Mouse (Mus musculus): Measurements from ENCODE around the gene Hist2h2ac.
A peak's percentile ranks its signal among the peaks of the same experiment; 100 is the strongest.
"Not testable (repeated sequence)": the region's sequence is repeated elsewhere in the genome, so short reads cannot be mapped to it uniquely, and the experiment has no call there.

Hist2h2ac gene

DNA sequence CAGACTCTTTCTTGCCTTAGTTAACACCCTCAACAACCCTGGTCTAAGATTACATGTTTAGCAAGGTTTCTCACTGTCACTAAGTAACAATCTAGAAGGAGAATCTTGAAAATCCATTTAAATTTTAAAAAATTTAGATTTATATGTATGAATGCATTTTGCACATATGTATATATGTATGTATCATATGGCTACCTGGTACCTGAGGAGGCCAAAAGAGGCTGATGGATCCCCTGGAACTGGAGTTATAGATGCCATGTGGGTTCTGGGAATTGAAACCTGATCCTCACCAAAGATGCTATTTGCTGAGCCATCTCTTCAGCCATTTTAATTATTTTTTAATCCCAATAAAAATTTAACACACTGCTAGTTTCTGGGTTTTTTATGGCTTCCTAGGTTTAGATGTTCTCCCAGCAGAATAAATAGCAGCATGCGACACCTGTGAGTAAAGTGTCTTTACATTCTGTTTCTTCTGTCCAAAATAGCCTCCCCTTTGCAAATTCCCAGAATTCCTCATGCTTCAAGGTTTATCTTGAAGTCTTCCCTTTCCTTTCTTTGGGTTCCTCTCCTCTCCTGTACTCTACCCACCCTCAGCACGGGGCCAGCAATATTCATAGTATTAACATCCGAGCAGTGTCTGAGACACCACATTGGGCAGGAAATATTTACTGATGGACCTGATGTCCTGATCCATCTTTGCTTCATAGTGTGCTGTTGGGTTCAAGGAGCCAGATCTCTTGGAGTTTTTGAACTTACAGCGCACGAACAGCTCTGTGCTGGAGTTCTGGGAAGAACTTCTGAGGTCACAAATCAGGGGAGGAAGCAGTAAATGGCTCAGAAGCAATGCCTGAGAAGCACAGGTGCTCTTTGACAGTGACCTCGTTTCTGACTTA is 27.7 kb upstream of the Hist2h2ac start:
- no peak for DNase-seq

DNA sequence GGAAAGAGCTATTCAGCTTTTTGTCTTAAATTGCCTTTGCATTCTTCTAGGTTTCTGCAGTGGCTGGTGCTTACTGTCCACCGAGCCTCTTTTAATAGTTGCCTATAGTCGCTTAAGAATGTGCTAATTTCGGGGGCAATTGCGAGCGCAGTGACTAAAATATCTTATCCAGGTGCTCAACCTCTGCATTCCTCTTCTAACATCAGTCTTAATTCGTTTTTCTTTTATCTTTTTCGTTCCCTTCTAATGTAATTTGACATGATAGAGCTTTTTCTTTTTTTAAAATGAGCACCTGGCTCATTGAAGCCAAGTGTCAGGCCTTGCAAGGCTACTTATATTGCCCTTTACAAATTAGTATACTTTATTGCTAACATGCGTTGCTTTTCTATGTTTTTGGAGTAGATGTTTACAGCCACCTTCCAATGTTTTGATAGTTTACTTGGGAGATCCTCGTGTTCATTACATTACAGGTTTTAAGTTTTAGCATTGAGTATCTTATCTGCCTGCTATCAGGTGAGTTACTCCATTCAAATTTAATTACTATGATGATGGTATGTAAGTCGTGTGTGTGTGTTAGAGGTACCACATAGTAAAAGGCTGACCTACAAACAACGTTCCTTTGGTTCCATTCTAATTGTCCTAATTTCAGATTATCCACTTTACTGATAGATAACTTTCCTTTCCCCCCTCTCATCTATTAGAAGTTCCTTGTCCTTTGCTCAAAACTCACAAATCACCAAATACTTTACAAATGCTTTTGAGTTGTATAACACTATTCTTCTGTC is 26.9 kb upstream of the Hist2h2ac start:
- no peak for DNase-seq

DNA sequence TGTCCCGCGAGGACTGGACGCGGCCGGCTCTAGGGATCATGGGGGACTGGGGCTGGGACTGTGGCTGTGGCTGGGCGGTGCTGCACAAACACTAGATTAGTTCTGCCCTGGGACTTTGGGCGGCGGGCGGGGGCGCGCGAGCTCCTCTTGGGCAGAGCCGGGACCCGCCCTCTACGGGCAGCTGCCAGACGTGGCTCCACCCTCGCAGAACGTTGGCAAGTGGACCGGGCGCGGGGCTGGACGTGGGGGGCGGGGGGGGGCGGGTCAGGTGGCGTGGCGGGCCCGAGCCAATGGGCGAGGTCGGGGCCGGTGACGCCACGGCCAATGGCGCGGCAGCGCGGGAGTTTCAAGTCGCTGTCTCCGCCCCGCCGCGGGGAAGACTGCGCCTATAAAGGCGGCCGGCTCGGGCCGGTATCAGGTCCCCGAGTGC is 25.8 kb upstream of the Hist2h2ac start, which contains the start of gene Hist2h3c1:
Gene Hist2h3c1 (plus strand): TSS at position 259 of the 430 bp plus-strand sequence.
- DNase-seq = not testable (repeated sequence)

DNA sequence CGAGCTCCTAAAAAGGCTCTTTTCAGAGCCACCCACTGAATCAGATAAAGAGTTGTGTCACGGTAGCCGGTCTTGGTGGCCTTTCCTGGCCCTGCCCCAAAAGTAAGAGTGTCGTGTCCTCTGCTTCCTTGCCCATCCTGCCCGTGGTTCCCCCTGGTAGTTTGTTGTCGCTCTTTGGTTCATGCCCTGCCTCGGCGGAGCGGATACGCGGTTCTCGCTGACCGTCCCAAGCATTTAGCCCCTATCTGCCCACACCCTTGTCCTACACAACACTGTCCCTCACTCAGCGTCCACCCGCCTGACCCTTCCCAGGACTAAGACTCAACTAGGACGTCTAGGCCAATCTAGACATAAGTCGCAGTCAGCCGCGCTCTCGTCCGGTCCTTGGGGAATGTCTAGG is 25.3 kb upstream of the Hist2h2ac start:
- DNase-seq = not testable (repeated sequence)

DNA sequence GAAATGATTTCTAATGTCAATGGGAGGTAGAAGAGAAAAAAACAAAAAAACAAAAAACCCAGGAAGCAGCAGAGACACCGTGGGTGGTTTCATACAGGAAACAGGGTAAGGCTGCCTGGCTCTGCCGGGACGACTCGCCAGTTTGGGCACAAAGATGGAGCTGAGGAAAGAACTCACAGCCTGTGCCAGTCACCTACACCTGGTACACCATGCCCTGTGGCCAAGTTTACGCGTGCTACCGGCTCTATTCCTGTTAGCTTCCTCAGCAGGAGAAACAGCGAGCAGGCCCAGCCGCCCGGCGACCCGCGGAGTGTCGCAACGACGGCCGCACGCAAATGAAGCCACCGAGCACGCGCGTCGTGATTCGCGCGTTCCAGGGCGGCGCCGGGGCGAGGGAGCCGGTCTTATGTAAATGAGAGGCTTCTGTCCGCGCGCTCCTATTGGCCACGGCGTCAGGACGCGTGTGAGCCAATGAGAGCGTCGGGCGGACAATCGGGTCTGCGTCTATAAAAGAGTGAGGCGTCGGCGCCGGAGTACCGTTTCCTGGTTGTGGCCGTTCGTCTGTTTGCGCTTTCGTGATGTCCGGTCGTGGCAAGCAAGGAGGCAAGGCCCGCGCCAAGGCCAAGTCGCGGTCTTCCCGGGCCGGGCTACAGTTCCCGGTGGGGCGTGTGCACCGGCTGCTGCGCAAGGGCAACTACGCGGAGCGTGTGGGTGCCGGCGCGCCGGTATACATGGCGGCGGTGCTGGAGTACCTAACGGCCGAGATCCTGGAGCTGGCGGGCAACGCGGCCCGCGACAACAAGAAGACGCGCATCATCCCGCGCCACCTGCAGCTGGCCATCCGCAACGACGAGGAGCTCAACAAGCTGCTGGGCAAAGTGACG is 24.6 kb upstream of the Hist2h2ac start, which contains the start of gene Hist2h2aa1:
Gene Hist2h2aa1 (plus strand): TSS at position 495 of the 884 bp plus-strand sequence.
- peak; percentile 86 for DNase-seq

DNA sequence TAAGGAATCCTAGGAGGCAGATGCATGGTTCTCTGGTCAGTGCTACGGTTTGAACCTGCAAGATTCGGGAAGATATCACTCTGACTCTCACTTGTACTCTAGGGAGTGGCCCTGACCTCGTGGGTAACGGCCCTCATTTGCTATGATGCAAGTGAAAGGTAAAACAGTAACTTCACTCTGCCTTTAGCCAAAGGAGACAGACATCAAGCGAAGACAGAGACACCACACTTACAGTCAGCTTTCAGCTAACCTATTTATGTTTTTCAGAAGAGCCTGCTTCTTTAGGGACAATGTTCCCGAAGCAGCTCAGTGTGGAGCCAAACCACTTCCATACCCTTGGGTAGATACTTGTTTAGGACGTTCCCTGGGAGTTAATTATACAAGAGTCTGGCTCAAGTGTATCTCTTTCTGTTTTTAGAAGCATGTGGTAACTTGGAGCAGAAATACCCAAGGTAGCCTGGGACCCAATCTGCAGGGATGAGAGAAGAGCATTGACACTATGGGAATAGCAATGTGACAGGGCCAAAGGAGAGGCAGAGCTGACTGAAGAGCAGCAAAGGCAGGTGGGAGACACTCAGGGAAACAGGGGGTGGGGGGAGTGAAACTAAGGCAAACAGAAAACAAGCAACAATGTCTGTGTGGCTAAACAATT is 23.4 kb upstream of the Hist2h2ac start:
- peak; percentile 40 to 50 for DNase-seq

DNA sequence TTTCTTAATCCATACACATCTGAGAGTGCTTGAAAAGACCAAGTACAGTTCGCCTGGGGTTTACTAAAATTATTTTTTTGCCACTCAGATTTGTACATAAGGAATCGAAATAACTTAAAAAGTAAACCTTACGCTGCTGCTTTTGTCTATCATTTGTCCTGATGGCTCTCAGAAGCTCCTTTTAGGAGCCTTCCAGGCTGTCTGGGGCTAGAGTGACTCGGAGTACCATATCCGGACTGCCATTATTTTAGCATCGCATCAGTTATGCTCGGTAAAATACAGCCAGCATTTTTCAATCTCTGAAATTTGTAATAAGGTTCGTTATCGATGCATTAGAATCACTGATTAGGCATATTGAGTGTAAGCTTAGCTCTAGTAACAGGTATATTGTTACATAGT is 20.1 kb upstream of the Hist2h2ac start:
- no peak for DNase-seq

DNA sequence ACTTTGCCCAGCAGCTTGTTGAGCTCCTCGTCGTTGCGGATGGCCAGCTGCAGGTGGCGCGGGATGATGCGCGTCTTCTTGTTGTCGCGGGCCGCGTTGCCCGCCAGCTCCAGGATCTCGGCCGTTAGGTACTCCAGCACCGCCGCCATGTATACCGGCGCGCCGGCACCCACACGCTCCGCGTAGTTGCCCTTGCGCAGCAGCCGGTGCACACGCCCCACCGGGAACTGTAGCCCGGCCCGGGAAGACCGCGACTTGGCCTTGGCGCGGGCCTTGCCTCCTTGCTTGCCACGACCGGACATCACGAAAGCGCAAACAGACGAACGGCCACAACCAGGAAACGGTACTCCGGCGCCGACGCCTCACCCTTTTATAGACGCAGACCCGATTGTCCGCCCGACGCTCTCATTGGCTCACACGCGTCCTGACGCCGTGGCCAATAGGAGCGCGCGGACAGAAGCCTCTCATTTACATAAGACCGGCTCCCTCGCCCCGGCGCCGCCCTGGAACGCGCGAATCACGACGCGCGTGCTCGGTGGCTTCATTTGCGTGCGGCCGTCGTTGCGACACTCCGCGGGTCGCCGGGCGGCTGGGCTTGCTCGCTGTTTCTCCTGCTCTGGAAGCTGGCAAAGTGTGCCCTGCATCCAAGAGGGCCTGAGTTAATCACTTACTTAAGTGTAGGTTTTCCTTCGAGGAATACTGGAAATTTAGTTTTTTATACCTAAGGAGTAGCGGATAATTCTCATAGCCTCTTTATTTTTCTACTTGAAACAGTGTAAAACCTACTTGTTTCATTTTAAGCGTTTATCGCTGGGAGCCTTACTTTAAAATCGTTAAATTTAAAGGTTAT is 19.5 kb upstream of the Hist2h2ac start, which contains the start of gene Hist2h2aa2:
Gene Hist2h2aa2 (minus strand): TSS at position 328 of the 850 bp plus-strand sequence.
- peak; percentile 94 to 97 for DNase-seq

DNA sequence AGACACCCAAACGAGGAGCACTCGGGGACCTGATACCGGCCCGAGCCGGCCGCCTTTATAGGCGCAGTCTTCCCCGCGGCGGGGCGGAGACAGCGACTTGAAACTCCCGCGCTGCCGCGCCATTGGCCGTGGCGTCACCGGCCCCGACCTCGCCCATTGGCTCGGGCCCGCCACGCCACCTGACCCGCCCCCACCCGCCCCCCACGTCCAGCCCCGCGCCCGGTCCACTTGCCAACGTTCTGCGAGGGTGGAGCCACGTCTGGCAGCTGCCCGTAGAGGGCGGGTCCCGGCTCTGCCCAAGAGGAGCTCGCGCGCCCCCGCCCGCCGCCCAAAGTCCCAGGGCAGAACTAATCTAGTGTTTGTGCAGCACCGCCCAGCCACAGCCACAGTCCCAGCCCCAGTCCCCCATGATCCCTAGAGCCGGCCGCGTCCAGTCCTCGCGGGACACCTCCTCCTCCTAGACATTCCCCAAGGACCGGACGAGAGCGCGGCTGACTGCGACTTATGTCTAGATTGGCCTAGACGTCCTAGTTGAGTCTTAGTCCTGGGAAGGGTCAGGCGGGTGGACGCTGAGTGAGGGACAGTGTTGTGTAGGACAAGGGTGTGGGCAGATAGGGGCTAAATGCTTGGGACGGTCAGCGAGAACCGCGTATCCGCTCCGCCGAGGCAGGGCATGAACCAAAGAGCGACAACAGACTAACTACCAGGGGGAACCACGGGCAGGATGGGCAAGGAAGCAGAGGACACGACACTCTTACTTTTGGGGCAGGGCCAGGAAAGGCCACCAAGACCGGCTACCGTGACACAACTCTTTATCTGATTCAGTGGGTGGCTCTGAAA is 18.5 kb upstream of the Hist2h2ac start, which contains the start of gene Hist2h3c2:
Gene Hist2h3c2 (minus strand): TSS at position 174 of the 840 bp plus-strand sequence.
- peak in 1 of 2 experiments; percentile 24 for DNase-seq

DNA sequence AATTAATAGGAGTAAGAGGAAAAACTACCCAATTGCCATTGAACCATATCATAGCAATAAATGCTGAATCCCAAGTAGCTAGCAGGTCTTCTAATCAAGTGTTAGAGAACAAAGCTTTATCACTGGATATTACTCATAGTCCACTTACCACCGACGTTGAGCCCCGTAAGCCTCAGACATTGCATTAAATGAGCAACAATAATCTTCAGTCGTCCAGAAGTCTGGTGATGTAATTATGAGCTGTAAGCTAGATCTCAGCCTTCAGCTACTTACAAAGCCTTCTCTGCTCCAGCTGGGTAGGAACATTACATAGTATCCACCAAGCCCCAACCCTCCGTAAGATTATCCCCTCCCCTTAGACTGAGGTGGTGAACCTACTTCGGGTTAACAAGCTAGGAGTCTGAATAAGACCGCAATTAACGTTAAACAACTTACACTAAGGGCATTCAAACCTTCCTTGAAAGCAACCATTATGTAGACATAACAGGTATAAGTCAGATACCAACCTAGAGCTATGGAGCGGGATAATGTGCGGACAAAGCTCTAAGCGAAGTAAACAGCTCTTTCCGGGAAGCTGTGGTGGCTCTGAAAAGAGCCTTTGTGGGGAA is 17.3 kb upstream of the Hist2h2ac start:
- DNase-seq = no peak

DNA sequence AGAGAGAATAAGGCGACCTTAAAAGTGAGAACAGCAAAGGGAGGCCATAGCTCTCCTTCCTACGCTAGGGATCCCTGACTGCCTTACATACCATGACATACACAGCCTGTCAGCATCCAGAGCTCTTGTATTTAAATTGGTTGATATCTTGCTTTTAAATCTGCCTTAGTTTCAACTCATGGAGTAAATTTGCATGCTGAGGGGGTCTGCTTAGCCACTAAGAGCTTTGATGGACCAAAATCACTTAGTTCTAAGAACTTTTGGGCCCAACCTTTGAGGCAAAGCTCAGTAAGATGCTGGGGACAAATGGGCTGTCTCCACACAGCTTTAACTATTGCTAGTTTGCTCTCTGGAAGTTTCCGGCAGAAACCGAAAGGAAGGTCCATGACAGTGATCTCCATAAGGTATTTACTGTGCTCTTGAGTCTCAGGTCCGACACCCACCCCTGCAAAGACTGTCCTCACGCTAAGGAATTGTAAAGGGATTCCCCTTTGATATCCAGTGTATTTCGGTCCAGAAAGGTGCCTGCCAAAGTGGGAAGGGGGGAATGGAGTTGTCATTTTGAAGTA is 16.7 kb upstream of the Hist2h2ac start:
- no peak for DNase-seq

DNA sequence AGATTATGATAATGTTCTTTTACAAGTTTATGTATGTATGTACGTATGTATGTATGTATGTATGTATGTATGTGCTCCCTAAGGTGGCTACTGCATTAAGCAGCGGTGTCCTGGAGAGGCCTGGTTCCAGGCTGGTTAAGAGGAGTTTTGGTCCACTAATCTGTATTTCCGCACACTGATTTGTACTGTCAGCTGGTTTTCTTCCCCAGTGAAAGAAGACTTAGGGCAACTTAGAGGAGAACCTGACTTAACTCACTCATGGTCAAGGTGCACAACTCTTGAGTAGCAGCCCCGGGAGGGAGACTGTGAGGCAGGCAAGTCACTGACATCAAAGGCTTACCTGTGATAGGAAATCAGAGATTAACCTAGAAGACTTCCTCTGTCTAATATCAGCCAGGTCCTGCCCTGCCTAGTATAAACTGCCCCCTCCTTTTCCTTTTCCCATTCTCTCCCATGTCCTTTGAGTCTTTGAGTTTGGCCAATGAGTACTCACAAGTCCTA is 16.2 kb upstream of the Hist2h2ac start:
- DNase-seq = no peak

DNA sequence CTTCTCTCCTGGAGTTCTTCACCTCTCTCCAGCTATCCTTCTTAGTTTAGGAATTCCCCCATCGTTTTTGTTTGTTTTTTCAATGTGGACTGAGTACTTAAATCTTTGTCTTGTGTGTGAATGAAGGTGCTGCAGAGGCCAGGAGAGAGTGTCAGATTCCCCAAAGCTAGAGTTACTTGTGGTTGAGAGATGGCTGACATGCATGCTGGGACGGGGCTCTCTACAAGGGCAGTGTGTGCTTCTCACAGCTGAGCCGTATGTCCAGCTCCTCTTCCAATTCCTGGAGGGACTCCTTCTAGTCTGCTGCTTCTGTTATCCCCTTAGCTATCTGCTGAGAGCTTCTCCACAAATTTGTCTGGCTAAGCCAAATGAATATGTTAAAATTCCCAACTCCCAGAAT is 15.2 kb upstream of the Hist2h2ac start:
- DNase-seq = no peak

DNA sequence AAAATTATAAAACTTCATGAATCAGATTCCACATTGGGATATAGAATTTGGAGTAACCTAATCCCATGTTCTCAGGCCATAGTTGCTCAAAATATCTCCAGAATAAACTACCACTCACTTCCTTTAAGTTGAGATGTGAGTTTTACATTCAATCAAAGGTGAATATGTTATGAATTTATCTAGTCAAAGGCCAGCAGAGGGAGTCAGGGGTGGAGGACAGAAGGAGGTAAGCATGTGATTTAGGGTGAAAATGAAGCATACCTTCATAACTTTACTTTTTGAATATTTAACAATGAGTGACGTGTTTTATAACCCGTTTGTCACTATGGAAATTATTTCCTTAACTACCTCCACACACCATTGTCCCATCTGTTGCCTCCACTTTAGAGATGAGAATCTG is 14.2 kb upstream of the Hist2h2ac start:
- no peak for DNase-seq

DNA sequence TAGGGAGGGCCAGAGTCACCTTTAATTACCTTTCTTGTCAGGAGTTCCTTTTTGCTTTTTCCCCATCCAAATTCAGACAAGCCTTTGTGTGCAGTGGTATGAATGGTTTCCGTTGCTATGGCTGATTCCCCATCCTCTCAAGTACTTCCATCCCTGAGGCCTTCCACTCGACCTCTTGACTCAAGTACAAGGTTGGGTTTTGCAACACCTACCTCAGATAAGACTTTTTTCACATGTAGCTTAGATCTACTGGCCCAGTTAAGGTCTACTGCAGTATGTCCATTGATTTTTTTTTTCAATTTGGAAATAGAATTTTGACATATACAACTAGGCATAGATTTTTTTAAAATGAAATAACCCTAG is 11.1 kb upstream of the Hist2h2ac start:
- DNase-seq = no peak

DNA sequence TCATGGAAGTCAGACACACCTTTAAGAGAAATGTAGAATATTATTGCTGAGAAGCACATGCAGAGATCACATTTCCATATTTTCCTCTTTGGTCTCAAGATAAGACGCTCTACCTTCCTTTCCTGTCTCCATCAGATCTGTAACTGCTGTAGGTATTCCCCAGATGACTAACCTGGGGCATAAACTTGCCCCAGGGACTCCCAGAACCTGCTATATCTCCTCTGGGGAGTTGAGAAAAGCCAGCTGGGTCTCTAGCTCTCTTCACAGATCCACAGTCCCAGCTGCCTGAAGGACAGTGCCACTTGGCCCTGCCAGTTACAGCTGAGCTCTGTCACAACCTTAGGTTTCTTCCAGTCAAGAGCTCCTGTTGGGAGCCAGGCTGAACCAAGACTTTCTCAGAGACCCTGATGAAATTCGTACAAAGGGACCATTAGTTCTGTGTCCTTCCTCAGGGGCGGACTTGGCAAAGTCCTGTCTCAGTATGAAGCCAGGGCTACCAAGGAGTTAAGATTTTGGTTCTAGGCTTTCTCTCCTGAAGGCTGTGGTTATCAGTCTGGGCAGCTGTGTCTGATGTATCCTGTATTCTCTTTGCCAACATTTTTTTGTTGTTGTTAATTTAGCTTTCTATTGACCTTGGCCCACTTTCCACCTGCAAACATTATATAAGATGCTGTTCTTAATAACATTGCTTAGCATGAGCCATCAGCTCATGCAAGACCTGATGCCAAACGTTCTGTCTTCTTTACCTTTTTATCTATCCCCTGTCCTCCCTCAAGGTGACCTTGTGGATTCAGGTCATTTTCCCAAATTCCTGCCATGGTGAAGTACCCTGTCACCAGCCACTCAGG is 10.5 kb upstream of the Hist2h2ac start:
- no peak for DNase-seq

DNA sequence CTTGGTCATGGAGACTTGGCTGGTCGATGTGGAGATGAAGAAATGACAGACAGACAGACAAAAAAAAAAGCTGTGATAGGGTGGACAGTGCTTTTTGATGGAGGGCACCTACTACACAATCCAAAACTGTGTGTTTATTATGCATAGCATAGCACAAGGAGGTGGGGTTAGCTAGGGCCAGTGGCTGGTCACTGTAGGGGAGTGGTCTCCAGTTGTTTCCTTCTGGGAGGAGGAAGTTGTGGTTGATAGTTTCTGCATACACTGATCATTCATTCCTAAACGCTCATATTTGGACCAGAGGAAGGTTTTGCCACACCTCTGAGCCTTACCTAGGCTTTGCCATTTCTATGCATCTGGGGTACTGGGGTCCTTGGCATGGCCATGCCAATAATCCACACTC is 9.7 kb upstream of the Hist2h2ac start:
- DNase-seq = no peak

DNA sequence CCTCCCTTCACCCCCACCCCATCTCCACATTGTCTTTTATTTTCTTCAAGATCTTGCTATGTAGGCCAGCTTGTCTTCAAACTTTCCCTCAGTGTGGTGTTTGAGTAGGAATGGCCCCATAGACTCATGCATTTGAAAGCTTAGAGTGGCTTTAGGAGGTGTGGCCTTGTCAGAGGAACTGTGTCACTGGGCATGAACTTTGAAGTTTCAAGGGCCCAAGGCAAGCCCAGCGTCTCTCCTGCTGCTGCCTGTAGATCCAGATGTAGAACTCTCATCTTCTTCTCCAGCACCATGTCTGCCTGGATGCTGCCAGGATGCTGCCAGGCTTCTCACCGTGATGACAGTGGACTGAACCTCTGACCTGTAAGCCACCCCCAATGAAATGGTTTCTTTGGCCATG is 8.1 kb upstream of the Hist2h2ac start:
- DNase-seq = no peak

All from kidney, postnatal 36 days (tissue).